Mouse (Mus musculus) heart, embryonic 11.5 days (tissue): ENCODE results near the gene Ift43. TPM values are rescaled to one million over a fixed set of nuclear protein-coding genes. Genes with fewer than 3 reads are reported as not detected.

ENCODE experiments used
- ATAC-seq: fragments of 200-750 bp; cut with Nextera tagmentation; replicated peaks from 2 replicates; pipeline ENCODE4 v1.8.0; 2017; ENCODE audit warnings: moderate library complexity; ENCODE audit not compliant: insufficient number of reproducible peaks, low FRiP score, low TSS enrichment
- H3K27ac ChIP-seq: fragments of 300-500 bp; sonication (generic); 2 replicates; pipeline ENCODE4 v1.5.1; 2014; ENCODE audit warnings: mild to moderate bottlenecking, low read depth, low read length
- H3K27me3 ChIP-seq: fragments of 300-500 bp; sonication (generic); 2 replicates; pipeline ENCODE4 v1.6.1; 2014; ENCODE audit warnings: mild to moderate bottlenecking, low read length, mixed read lengths; ENCODE audit not compliant: control insufficient read depth, insufficient read depth
- H3K36me3 ChIP-seq: fragments of 300-500 bp; sonication (generic); 2 replicates; pipeline ENCODE4 v1.6.1; 2014; ENCODE audit warnings: mild to moderate bottlenecking, low read length, moderate library complexity, mixed read lengths; ENCODE audit not compliant: control insufficient read depth, insufficient read depth
- H3K4me1 ChIP-seq: fragments of 300-500 bp; sonication (generic); 2 replicates; pipeline ENCODE4 v1.6.1; 2014; ENCODE audit warnings: low read length; ENCODE audit not compliant: control insufficient read depth, insufficient read depth
- H3K4me2 ChIP-seq: fragments of 300-500 bp; sonication (generic); 2 replicates; pipeline ENCODE4 v1.6.1; 2014; ENCODE audit warnings: mild to moderate bottlenecking, moderate library complexity
- H3K4me3 ChIP-seq: fragments of 300-500 bp; sonication (generic); 2 replicates; pipeline ENCODE4 v1.5.1; 2014; ENCODE audit warnings: low read depth, low read length
- H3K9ac ChIP-seq: fragments of 300-500 bp; sonication (generic); 2 replicates; pipeline ENCODE4 v1.6.1; 2014; ENCODE audit warnings: mild to moderate bottlenecking, low read depth, low read length, moderate library complexity
- H3K9me3 ChIP-seq: fragments of 300-500 bp; sonication (generic); replicated peaks from 2 replicates; pipeline ENCODE4 v1.6.1; 2016; ENCODE audit warnings: low read length; ENCODE audit not compliant: control insufficient read depth
- WGBS: fragments of 180-500 bp; shearing (Covaris S2); extraction: QIAGEN DNeasy Blood & Tissue Kit; methylation state at CpG from one replicate; pipeline ENCODE4 v1.1.7; 2014; ENCODE audit not compliant: insufficient replicate concordance; 5-methylcytosine and 5-hydroxymethylcytosine counted together
- polyA plus RNA-seq: library from polyadenylated mRNA; unstranded; fragments of >200 nt; fragmentation: Nextera tagmentation; extraction: Ambion mirVana; gene quantifications from 2 replicates; pipeline ENCODE4 v1.2.1, GENCODE M21; 2014

Gene Ift43
- polyA plus RNA-seq, 1 experiment from 2014 or later, result 113 TPM

DNA sequence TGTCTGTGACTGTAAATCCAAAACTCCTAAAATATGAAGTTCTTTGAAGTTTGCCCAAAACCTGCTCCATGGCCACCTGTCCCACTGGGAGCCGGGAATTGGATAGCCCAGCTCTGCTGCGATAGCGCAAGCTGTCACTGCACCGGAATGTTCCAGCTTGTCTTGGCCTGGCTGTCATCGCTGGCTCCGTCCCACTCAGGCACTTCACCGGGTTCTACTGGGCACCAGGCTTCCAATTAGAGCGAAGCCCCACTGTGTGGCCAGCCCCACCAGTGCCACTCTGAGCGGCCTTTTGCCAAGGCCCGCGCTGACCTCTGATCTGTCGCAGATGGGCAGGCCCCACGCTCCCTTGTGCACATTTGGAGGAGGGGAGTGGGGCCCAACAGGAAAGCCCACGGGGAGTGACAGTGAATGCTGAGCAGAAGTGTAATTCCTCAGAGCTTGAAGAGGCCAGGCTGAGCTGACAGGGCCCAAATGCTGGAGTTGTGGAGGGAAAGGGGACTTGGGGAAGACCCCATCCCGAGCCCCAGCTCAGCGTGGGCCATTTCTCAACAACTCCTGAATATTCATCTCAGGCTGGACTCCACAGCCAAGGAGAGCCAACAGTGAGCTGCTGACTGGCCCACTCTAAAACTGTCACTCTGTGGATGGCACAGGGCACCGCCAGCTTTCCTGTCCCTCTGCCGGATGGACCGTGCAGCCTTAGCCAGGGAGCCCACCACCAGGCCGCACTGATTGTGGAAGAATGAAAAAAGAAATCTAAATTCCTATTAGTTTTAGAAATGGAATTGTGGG, 76.5 kb downstream of the Ift43 start:
- Histone ChIP-seq H3K36me3 (peaks cover 7% of the 10 kb centered on the region; the same call in 1 of the 2 replicates), H3K4me2 (no peak overlapping the region), H3K9ac (no peak overlapping the region), H3K9me3 (no peaks in the 10 kb centered on the region), H3K27ac (no peak overlapping the region; the same call in 1 of the 2 replicates), H3K4me3 (no peak overlapping the region), H3K4me1 (peaks cover 35% of the 10 kb centered on the region), H3K27me3 (no peaks in the 10 kb centered on the region)
- ATAC-seq, result 0 out of 2 replicates have a peak, but pooled peaks have one; percentile 32
- WGBS, result 62% methylated on average over 20 of the region's 20 CpGs

DNA sequence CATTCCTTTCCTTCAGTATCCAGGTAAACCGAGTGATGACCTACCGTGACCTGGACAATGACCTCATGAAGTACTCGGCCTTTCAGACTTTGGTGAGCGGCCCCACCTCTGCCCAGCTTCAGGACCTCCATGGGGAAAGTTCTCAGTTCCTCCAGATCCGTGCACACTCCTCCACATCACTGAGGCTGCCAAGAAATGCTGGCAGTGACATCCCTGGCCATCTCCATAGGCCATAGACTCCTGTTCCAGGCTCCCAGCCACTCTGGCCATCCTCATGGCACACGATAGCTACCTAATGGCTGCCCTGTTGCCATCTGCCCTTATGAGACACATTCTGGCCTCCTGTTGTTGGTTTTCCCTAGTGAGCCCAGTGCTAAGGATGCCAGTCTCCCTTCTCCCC, 79.1 kb downstream of the Ift43 start:
- H3K27me3 ChIP-seq, result no peaks in the 10 kb centered on the region
- no peak overlapping the region for H3K27ac ChIP-seq
- H3K9me3 ChIP-seq, result no peaks in the 10 kb centered on the region
- no peak overlapping the region for H3K9ac ChIP-seq
- H3K4me3 ChIP-seq, result no peak overlapping the region
- H3K4me2 ChIP-seq, result no peak overlapping the region
- peaks cover 7% of the 10 kb centered on the region; the same call in 1 of the 2 replicates for H3K36me3 ChIP-seq
- H3K4me1 ChIP-seq, result peaks cover 36% of the 10 kb centered on the region
- WGBS, result 87% methylated on average over 6 of the region's 6 CpGs
- ATAC-seq, result no peak

DNA sequence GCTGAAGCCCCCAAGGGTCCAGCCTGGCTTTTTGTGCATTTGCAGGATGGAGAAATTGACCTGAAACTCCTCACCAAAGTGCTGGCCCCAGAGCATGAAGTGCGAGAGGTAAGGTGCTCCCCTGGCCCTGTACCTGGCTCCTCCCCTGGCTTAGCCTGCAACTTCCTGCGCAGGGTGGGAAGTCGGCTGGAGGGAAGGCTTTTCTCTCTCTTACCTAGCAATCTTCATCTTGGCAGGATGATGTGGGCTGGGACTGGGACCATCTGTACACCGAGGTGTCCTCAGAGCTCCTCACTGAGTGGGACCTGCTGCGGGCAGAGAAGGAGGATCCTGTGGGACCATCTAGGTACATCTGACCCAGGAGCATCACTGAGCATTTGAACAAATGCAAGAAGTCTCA, 79.6 kb downstream of the Ift43 start:
- H3K4me3 ChIP-seq, result no peak overlapping the region
- H3K9ac ChIP-seq, result no peak overlapping the region
- peaks cover 36% of the 10 kb centered on the region for H3K4me1 ChIP-seq
- 93% methylated on average over 5 of the region's 5 CpGs for WGBS
- ATAC-seq, result no peak
- no peaks in the 10 kb centered on the region for H3K27me3 ChIP-seq
- no peaks in the 10 kb centered on the region for H3K9me3 ChIP-seq
- no peak overlapping the region for H3K4me2 ChIP-seq
- peaks cover 7% of the 10 kb centered on the region; the same call in 1 of the 2 replicates for H3K36me3 ChIP-seq
- H3K27ac ChIP-seq, result no peak overlapping the region

DNA sequence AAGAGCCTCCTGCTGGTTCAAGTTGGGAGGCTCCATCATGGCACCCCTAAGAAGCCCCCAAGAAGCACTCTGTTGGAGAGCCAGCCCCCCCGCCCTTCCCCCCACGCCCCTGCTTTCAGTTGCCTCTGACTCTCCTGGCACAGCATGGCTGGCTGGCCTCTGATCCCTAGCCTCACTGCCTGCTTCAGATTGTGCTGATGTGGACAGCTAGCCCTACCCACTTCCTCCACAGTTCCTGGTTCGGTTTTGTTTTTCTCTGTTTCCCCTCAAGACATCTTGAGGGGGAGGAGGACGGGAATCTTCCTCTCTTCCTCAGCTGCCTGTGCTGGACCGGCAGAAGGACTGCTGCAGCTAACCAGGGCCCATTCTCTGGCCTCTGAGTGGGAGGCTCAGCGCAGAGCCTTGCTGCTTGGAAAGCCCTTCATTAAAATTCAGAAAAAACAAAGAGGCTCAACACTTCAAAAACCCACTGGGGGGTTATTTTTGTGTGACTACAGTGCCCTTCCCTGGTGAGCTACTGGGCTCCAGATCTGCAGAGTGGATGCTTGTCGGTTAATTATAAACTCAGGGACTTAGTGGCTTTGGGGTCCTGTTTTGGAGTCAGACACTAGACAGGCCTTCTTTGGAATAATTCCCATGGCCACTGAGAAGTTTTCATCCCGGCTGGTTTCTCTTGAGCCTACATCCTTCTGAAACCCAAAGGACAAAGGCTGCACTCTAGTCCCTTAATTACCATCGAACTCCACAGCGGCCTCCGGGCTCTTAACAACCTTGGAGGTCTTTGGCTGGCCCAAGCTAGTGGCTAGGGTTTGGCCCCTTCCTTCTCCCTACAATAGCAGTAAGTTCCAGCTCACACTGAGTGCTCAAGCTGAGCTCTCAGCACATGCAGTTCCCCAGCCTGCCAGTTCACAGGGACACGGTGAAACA, 80.8 kb downstream of the Ift43 start:
- Histone ChIP-seq H3K9ac (no peak overlapping the region), H3K9me3 (no peaks in the 10 kb centered on the region), H3K36me3 (peaks cover 7% of the 10 kb centered on the region; the same call in 1 of the 2 replicates), H3K4me2 (no peak overlapping the region), H3K27ac (no peak overlapping the region), H3K27me3 (0 out of 2 replicates have a peak, but pooled peaks cover 1% of the 10 kb centered on the region), H3K4me3 (no peak overlapping the region), H3K4me1 (peaks cover 26% of the 10 kb centered on the region)
- WGBS, result 42% methylated on average over 12 of the region's 12 CpGs
- ATAC-seq, result no peak; the same call in 1 of the 2 replicates

DNA sequence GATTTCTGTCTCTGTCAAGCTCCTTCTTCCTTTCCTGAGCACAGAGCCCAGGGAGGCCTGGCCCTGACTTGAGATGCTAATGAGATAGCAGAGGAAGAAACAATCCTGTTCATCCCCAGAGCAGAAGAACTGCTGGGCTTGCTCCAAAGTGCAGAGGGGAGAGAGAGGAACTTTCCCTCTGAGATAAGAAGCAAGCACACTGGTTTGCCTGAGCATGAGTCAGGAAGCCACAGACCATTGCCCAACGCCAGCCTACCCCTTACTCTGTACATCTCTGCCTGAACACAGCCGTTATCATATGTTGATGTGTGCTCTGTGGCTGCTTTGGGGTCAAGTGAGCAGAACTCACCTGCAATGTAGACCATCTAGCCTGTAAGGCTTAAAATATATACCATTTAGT, 83.9 kb downstream of the Ift43 start:
- no peak for ATAC-seq
- Histone ChIP-seq H3K9ac (no peak overlapping the region), H3K9me3 (no peaks in the 10 kb centered on the region), H3K4me1 (peaks cover 15% of the 10 kb centered on the region), H3K36me3 (0 out of 2 replicates have a peak, but pooled peaks cover 3% of the 10 kb centered on the region), H3K4me2 (no peak overlapping the region), H3K27me3 (0 out of 2 replicates have a peak, but pooled peaks cover 2% of the 10 kb centered on the region), H3K27ac (no peak overlapping the region), H3K4me3 (no peak overlapping the region)
- 15% methylated on average over 2 of the region's 2 CpGs for WGBS

DNA sequence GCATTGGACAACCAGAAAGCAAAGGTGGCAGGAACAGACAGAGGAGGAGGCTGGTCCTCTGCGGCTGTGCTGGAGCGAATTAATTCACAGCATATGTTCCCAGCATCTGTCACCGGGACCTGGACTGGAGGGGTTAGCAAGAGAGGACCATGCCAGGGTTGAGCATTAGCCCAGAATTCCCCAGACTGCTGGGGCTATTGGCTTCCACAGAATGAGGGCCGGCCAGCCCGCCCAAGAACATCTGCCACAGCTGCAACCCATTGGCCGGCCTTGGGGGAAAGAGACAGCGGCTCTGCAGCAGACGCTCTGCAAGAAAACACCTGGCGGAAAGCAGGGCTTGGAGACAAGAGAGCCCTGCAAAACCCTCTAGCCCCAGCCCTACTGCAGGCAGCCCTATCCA, 84.7 kb downstream of the Ift43 start:
- H3K4me3 ChIP-seq, result no peak overlapping the region
- H3K4me1 ChIP-seq, result peaks cover 15% of the 10 kb centered on the region
- no peaks in the 10 kb centered on the region for H3K9me3 ChIP-seq
- H3K27ac ChIP-seq, result no peak overlapping the region
- no peaks in the 10 kb centered on the region for H3K36me3 ChIP-seq
- H3K9ac ChIP-seq, result no peak overlapping the region
- WGBS, result 48% methylated on average over 9 of the region's 9 CpGs
- H3K27me3 ChIP-seq, result 0 out of 2 replicates have a peak, but pooled peaks cover 2% of the 10 kb centered on the region
- no peak for ATAC-seq
- no peak overlapping the region for H3K4me2 ChIP-seq

DNA sequence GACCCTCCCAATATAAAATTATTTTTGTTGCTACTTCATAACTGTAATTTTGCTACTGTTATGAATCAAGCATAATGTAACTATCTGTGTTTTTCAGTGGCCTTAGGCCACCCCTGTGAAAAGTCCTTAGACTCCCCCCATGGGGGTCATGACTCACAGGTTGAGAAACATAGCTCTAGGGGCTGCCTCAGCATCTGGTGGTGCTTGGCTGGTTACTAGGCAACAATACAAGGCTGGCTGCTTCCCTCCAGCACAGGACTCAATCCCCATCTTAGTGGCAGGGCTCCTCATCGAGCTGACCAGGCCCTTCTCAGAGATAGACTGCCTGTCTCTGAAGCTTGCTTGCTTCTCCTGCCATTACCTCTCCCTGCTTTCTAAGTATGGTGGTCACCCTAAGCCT, 86.4 kb downstream of the Ift43 start:
- Histone ChIP-seq H3K27ac (no peak overlapping the region), H3K4me3 (no peak overlapping the region), H3K9me3 (no peaks in the 10 kb centered on the region), H3K27me3 (0 out of 2 replicates have a peak, but pooled peaks cover 2% of the 10 kb centered on the region), H3K4me2 (no peak overlapping the region), H3K36me3 (no peaks in the 10 kb centered on the region), H3K9ac (no peak overlapping the region), H3K4me1 (peaks cover 6% of the 10 kb centered on the region; the same call in 1 of the 2 replicates)
- ATAC-seq, result no peak
- WGBS, result 22% methylated on average over 1 of the region's 1 CpGs

DNA sequence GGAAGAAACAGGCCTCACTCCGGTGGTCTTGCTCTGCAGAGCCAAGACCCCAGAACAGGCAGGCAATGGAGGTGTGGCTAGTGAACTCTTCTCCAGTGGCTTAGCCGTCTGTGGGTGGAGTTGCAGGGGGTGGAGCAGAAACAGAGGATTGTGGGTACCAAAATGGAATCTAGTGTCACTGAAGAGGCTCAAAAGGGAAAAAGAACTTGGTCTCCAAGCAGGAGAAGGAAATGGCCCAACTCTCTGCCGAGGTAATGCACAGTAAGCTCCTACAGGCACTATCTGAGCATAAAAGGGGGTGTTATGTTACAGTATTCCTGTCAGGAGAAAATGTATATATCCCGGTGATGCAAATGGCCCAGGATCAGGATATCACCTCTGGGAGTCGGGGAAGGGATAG, 86.9 kb downstream of the Ift43 start:
- no peak overlapping the region for H3K9ac ChIP-seq
- H3K4me1 ChIP-seq, result peaks cover 6% of the 10 kb centered on the region; the same call in 1 of the 2 replicates
- ATAC-seq, result no peak
- H3K27me3 ChIP-seq, result 0 out of 2 replicates have a peak, but pooled peaks cover 2% of the 10 kb centered on the region
- no peak overlapping the region for H3K27ac ChIP-seq
- no peaks in the 10 kb centered on the region for H3K9me3 ChIP-seq
- H3K4me3 ChIP-seq, result no peak overlapping the region
- H3K36me3 ChIP-seq, result no peaks in the 10 kb centered on the region
- 64% methylated on average over 5 of the region's 5 CpGs for WGBS
- H3K4me2 ChIP-seq, result no peak overlapping the region
